Mouse (Mus musculus) embryonic facial prominence, embryonic 14.5 days (tissue): ENCODE measurements around the gene Ikzf4. TPM values are rescaled to one million over a fixed set of nuclear protein-coding genes. Genes with fewer than 3 reads are reported as not detected.
A peak's percentile ranks its signal among the peaks of the same experiment; 100 is the strongest.

Source experiments
- ATAC-seq: fragments of 200-750 bp; cut with Nextera tagmentation; 2 replicates; pipeline ENCODE4 v1.8.0; 2017; ENCODE audit warnings: low read depth, moderate number of reproducible peaks, moderate TSS enrichment
- DNase-seq: peaks from one replicate; pipeline ENCODE4 v3.0.0-alpha.2; 2015; ENCODE audit warnings: low spot score
- H3K27ac ChIP-seq: fragments of 300-500 bp; sonication (generic); replicated peaks from 2 replicates; pipeline ENCODE4 v1.5.1; 2014; ENCODE audit warnings: low read depth, mild to moderate bottlenecking, low read length, moderate library complexity
- H3K27me3 ChIP-seq: fragments of 300-500 bp; sonication (generic); replicated peaks from 2 replicates; pipeline ENCODE4 v1.6.1; 2014; ENCODE audit warnings: low read length; ENCODE audit not compliant: control insufficient read depth, insufficient read depth
- H3K36me3 ChIP-seq: fragments of 300-500 bp; sonication (generic); 2 replicates; pipeline ENCODE4 v1.6.1; 2014; ENCODE audit warnings: low read length, mixed read lengths; ENCODE audit not compliant: control insufficient read depth, insufficient read depth
- H3K4me1 ChIP-seq: fragments of 300-500 bp; sonication (generic); 2 replicates; pipeline ENCODE4 v1.6.1; 2014; ENCODE audit warnings: antibody characterized with exemption, low read length; ENCODE audit not compliant: control insufficient read depth, insufficient read depth
- H3K4me2 ChIP-seq: fragments of 300-500 bp; sonication (generic); 2 replicates; pipeline ENCODE4 v1.6.1; 2014; ENCODE audit warnings: low read depth, mild to moderate bottlenecking, low read length, moderate library complexity, mixed read lengths
- H3K4me3 ChIP-seq: fragments of 300-500 bp; sonication (generic); 2 replicates; pipeline ENCODE4 v1.5.1; 2014; ENCODE audit warnings: low read depth, mild to moderate bottlenecking, low read length
- H3K9ac ChIP-seq: fragments of 300-500 bp; sonication (generic); 2 replicates; pipeline ENCODE4 v1.6.1; 2014; ENCODE audit warnings: low read depth, mild to moderate bottlenecking, low read length, moderate library complexity, mixed read lengths
- H3K9me3 ChIP-seq: fragments of 300-500 bp; sonication (generic); 2 replicates; pipeline ENCODE4 v1.6.1; 2016; ENCODE audit warnings: low read length; ENCODE audit not compliant: control insufficient read depth
- WGBS: fragments of 180-500 bp; shearing (Covaris S2); extraction: QIAGEN DNeasy Blood & Tissue Kit; methylation state at CpG from one replicate; pipeline ENCODE4 v1.1.7; 2014; 5-methylcytosine and 5-hydroxymethylcytosine counted together
- polyA plus RNA-seq: library from polyadenylated mRNA; unstranded; fragments of >200 nt; fragmentation: Nextera tagmentation; extraction: Ambion mirVana; gene quantifications from 2 replicates; pipeline ENCODE4 v1.2.1, GENCODE M21; 2014

Gene Ikzf4
- polyA plus RNA-seq, 1 experiment from 2014 or later, result 2.2 TPM

- H3K4me3 ChIP-seq, result no peak overlapping the region
- ATAC-seq (peak; percentile 82), DNase-seq (peak; percentile 89)
- no peak overlapping the region for H3K27ac ChIP-seq
- no peak overlapping the region; the same call in 1 of the 2 replicates for H3K9ac ChIP-seq
- peak overlapping the region; percentile 27 for H3K4me2 ChIP-seq
- H3K27me3 ChIP-seq, result no peaks in the 10 kb centered on the region
- H3K9me3 ChIP-seq, result no peaks in the 10 kb centered on the region
- no peaks in the 10 kb centered on the region for H3K36me3 ChIP-seq
- no peaks in the 10 kb centered on the region for H3K4me1 ChIP-seq
- 14% methylated on average over 16 of the region's 16 CpGs for WGBS
Measured at GRCm38 (mm10) chr10:128612433-128613153, 33.2 kb downstream of the Ikzf4 start.

- Histone ChIP-seq H3K4me3 (no peak overlapping the region), H3K36me3 (no peaks in the 10 kb centered on the region), H3K9me3 (no peaks in the 10 kb centered on the region), H3K9ac (no peak overlapping the region), H3K4me2 (no peak overlapping the region), H3K4me1 (no peaks in the 10 kb centered on the region), H3K27me3 (no peaks in the 10 kb centered on the region), H3K27ac (no peak overlapping the region)
- 35% methylated on average over 2 of the region's 2 CpGs for WGBS
- DNase-seq (no peak), ATAC-seq (no peak)
Measured at GRCm38 (mm10) chr10:128606483-128606882, 39.3 kb downstream of the Ikzf4 start.

DNA sequence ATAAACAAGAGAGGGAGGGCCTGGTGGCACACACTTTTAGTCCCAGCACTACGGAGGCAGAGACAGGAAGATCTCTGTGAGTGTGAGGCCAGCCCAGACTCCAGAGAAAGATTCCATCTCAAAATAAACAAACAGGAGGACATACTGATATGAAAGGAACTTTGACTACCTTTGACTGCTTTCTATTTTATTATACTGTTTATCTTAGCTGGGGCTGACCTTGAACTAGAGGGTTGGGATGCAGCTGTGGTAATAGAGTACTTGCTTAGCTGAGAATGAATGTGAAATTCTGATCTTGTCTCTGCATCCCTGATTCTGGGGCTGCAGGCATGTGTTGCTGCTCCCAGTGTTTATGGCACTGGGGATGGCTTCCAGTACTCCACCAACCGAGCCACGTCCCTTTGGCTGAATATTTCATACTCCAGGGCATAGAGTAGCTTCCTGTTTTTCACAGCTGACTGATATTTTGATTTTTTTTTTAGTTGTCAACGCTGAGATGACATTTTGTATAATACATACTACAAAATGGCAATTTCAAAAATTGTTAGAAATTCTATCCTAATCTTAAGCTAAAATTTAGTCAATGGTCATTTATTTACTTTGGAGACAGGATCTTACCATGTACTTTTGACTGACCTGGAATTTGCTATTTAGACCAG lies 43.2 kb downstream of the Ikzf4 start:
- DNase-seq (no peak), ATAC-seq (no peak)
- H3K9ac ChIP-seq, result no peak overlapping the region
- no peak overlapping the region for H3K27ac ChIP-seq
- no peaks in the 10 kb centered on the region for H3K4me1 ChIP-seq
- H3K4me2 ChIP-seq, result no peak overlapping the region
- no peaks in the 10 kb centered on the region for H3K36me3 ChIP-seq
- H3K4me3 ChIP-seq, result no peak overlapping the region
- H3K9me3 ChIP-seq, result no peaks in the 10 kb centered on the region
- no peaks in the 10 kb centered on the region for H3K27me3 ChIP-seq
- 78% methylated on average over 4 of the region's 4 CpGs for WGBS

DNA sequence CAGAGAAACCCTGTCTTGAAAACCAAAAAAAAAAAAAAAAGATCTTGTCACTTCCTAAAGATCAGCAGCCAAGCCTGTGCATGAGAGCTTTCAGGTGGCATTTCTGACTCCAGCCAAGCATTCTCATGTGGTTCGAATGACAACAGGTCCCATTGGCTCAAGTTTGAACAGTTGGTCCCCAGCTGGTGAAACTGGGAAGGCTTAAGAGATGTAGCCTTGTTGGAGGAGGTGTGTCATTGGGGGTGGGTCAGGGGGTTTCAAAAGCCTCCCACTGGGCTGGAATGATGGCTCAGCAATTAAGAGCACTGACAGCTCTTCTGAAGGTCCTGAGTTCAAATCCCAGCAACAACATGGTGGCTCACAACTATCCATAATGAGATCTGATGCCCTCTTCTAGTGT lies 44.3 kb downstream of the Ikzf4 start:
- H3K27me3 ChIP-seq, result no peaks in the 10 kb centered on the region
- no peaks in the 10 kb centered on the region for H3K4me1 ChIP-seq
- H3K36me3 ChIP-seq, result no peaks in the 10 kb centered on the region
- H3K9ac ChIP-seq, result no peak overlapping the region
- 72% methylated on average over 1 of the region's 1 CpGs for WGBS
- H3K27ac ChIP-seq, result no peak overlapping the region
- ATAC-seq, result no peak
- H3K4me3 ChIP-seq, result no peak overlapping the region
- no peak overlapping the region for H3K4me2 ChIP-seq
- DNase-seq, result no peak
- no peaks in the 10 kb centered on the region for H3K9me3 ChIP-seq

- no peak for DNase-seq
- H3K9ac ChIP-seq, result no peak overlapping the region
- no peak overlapping the region for H3K27ac ChIP-seq
- no peaks in the 10 kb centered on the region for H3K36me3 ChIP-seq
- H3K4me1 ChIP-seq, result no peaks in the 10 kb centered on the region
- 62% methylated on average over 2 of the region's 2 CpGs for WGBS
- no peak overlapping the region for H3K4me3 ChIP-seq
- H3K4me2 ChIP-seq, result no peak overlapping the region
- H3K9me3 ChIP-seq, result no peaks in the 10 kb centered on the region
- ATAC-seq, result no peak
- no peaks in the 10 kb centered on the region for H3K27me3 ChIP-seq
Measured at GRCm38 (mm10) chr10:128598476-128598875, 47.3 kb downstream of the Ikzf4 start.

- peaks cover 19% of the 10 kb centered on the region for H3K27me3 ChIP-seq
- no peaks in the 10 kb centered on the region for H3K36me3 ChIP-seq
- H3K4me2 ChIP-seq, result no peak overlapping the region
- ATAC-seq (no peak), DNase-seq (no peak)
- H3K9ac ChIP-seq, result no peak overlapping the region
- no peaks in the 10 kb centered on the region for H3K9me3 ChIP-seq
- H3K4me3 ChIP-seq, result no peak overlapping the region
- H3K27ac ChIP-seq, result no peak overlapping the region
- WGBS, result 83% methylated on average over 5 of the region's 5 CpGs
- H3K4me1 ChIP-seq, result no peaks in the 10 kb centered on the region
Measured at GRCm38 (mm10) chr10:128592797-128593196, 53.0 kb downstream of the Ikzf4 start.

- Histone ChIP-seq H3K27ac (no peak overlapping the region), H3K9ac (no peak overlapping the region), H3K27me3 (peaks cover 28% of the 10 kb centered on the region), H3K4me2 (no peak overlapping the region), H3K9me3 (no peaks in the 10 kb centered on the region), H3K4me1 (peaks cover 6% of the 10 kb centered on the region; the same call in 1 of the 2 replicates), H3K4me3 (no peak overlapping the region), H3K36me3 (no peaks in the 10 kb centered on the region)
- no peak for ATAC-seq
- DNase-seq, result no peak
- WGBS, result 82% methylated on average over 6 of the region's 6 CpGs
Measured at GRCm38 (mm10) chr10:128591436-128591835, 54.4 kb downstream of the Ikzf4 start.

DNA sequence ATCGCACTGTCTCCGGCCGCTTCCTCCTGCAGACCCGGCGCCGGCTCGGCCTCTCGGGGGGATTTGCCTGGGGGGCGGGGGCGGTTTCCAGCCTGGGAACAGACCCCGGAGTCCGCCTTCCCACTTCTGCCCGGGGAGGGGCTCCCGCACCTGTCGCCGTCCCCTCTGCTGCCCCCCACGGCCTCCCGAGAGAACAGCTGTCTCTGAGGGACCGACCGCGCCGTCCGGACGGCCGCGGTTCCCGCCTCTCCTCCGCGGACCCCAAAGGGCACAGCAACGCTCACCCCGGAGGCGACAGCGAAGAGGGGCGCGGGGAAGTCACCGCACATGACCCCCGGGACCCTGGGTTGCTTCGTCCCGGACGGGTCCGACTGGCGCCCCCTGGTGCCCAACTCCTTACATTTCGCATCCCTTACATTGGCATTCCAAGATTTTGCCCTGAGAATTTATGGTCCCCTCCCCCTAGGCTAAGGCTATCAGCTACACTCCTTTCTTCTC lies 55.5 kb downstream of the Ikzf4 start:
- peak; percentile 45 for ATAC-seq
- peaks cover 6% of the 10 kb centered on the region; the same call in 1 of the 2 replicates for H3K4me1 ChIP-seq
- H3K9me3 ChIP-seq, result no peaks in the 10 kb centered on the region
- H3K4me2 ChIP-seq, result peak overlapping the region; percentile 98
- H3K36me3 ChIP-seq, result no peaks in the 10 kb centered on the region
- H3K4me3 ChIP-seq, result peak overlapping the region; percentile 69
- H3K27me3 ChIP-seq, result peaks cover 28% of the 10 kb centered on the region
- DNase-seq, result peak; percentile 77
- H3K9ac ChIP-seq, result peak overlapping the region; percentile 67
- peak overlapping the region; percentile 86 for H3K27ac ChIP-seq
- under 1% methylated on average over 19 of the region's 43 CpGs for WGBS
